Mouse (Mus musculus) liver, postnatal 0 days (tissue): Measurements from ENCODE around the gene Icam2.

Source experiments
- CTCF ChIP-seq: sonication (generic); IDR thresholded peaks from 2 replicates; pipeline ENCODE4 v1.5.1; 2016; ENCODE audit warnings: antibody characterized with exemption, low read depth
- EP300 ChIP-seq: IDR thresholded peaks from 2 replicates; pipeline ENCODE4 v1.6.1; 2016; ENCODE audit warnings: antibody characterized with exemption, low read depth, mild to moderate bottlenecking

DNA sequence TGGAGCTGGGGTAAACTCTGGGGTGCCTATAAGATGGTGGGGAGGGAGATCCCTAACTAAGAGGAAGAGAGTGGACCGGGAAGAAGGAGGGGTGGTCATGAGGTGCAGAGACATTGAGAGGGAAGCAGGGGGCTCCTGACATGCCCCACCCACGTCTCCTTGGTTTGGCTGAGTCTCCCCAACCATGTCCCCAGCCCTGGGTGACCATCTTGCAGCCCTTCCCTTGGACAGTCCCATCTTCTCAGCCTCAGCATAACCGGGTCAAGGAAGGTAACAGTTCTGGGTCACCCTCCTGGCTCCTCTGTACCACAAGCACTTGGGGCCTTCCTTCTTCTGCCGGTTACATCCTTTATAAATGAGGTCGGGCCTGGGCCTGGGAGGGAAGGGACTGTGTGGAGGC lies 12.9 kb downstream of the Icam2 start:
- TF ChIP-seq CTCF (no peak), EP300 (no peak)
